Mouse (Mus musculus): ENCODE measurements around the gene Zfp607b. TPM values are rescaled to one million over a fixed set of nuclear protein-coding genes. Genes with fewer than 3 reads are reported as not detected.

Zfp607b gene
- polyA plus RNA-seq (2017; shearing (Covaris generic)): 4.4 TPM

DNA sequence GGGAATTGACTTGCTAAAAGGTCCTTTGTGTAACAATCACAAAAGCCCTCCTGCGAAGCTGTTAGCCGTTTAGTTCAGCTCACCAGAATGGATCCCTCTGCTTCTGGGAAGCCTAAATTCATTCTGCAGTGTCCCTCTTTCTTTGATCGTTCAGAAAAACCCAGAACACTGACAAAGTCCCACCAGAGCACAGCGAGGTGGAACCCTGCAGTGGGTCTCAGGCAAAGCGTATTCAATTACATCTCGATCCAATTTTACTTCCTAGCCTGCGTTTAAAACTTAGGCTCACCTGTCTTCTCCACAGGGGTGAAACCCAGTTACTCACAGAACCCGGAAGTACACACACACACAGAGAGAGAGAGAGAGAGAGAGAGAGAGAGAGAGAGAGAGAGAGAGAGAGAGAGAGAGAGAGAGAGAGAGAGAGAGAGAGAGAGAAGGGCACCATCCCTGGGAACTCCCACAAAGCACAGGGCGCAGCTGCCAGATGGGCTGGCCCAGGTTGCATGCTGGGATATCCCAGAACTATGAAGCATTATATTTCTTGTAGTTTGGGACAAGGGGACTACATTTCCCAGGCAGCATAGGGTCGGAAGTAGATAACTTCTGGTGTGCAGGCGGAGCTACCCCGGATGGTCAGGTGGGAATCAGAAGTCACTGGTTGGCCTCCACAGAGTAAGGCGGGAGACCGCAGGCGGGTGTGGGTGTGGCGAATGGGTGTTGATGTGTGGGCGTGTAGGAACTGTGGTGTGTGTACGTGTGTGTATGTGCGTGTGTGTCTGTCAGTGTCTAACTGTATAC, at the start of gene Zfp607b:
TSS of gene Zfp607b (plus strand) at position 526 of the 798 bp plus-strand sequence.

DNA sequence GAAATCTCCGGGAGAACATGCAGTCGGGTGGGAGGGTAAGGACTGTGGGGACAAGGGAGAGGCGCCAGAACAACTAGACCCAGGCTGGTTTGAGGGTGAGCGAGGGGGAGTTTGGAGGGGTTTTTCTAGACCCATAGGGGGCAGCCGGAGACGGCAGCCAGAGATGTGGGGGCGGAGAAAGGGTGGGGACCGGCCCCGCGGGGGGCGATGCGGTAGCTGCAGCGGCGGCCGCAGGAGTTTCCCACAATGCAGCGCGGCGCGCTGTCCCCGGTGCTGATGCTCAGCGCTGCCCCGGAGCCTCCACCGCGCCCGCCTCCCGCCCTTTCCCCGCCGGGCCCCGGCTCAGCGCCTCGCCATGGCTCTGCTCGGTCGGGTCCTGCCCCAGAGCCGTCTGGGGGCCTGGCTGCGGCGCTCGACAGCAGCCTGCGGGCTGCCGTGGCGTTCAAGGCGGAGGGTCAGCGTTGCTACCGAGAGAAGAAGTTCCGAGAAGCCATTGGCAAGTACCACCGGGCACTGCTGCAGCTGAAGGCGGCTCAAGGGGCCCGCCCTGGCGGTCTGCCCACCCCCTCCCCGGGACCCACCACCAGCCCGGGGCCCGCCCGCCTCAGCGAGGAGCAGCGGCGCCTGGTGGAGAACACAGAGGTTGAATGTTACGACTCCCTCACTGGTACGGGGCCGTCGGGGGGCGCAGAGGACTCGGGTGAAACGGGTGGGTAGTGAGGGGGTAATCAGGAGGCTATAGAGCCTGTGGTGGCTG, 35.3 kb upstream of the Zfp607b start, which contains the start of gene Ttc9b:
TSS of gene Ttc9b (plus strand) at position 235 of the 757 bp plus-strand sequence.

DNA sequence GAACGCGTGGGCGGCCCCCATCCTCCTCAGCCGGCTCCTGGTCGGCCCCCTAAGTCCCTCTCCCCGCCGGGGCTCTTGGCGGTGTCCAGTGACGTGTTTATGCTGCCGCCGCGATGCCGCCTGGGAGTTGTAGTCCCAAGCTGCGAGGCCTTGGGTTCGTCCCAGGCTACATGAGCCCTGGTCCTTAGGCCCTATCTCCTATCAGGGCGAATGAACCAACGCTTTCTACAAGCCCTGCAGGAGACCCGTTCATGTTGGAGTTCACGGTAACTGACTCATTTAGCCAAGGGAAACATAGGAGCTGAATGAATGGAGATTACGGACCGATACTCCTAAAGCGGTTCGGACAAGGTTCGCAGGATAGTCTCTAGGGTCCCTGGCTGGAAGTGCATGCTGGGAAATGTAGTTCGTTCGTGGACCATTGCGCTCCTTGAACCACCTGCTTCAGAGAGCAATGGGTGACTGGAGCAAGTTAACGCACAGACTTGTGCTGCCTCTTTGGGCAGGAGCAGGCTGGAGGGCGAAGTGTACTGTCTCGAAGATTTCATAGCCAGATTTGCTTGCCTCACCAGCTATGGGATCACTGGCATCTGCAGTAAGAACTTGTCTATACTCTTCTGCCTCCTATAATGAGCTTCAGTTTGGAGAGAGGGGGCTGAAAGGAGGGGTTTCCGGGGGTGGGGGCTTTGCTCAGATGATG, 14.5 kb upstream of the Zfp607b start, which contains the start of gene Map3k10:
TSS of gene Map3k10 (minus strand) at position 77 of the 700 bp plus-strand sequence.

DNA sequence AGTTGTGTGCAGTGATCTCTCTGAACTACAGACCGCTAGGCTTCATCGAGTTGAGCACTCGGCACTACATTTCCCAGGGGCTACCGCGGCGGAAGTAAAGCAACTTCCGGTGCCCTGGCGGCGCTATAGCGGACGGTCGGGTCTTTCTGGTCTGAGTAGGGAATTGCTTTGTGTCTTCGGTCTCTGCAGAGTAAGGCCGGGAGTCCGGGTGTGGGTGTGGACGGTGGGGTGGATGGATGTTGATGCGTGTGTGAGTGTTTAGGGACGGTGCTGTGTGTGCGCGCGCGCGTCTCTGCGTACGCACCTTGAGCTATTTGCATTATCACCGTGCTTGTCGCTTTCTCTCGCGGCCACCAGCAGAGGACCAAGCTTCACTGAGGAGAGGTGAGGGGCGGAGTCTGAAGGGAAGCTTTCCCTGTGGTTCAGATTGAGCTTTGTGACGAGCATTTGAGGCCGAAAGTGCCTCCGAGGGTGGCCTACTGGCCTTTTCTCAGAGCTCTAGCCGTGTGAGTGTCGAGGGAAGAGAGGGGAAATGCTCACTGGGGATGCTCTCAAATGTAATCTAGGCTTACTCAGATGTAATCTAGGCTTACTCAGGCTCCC, 42.2 kb downstream of the Zfp607b start, which contains the start of gene Zfp60:
TSS of gene Zfp60 (plus strand) at position 109 of the 603 bp plus-strand sequence.

Other genes with a start within 250 kb of the Zfp607b start
- 0.21 TPM for gene Sptbn4, start 241.7 kb upstream of the Zfp607b start, polyA plus RNA-seq (2017; shearing (Covaris generic))
- gene Blvrb, start 241.4 kb upstream of the Zfp607b start, polyA plus RNA-seq (2017; shearing (Covaris generic)): 20.1 TPM
- gene Sertad3, start 215.6 kb upstream of the Zfp607b start, polyA plus RNA-seq (2017; shearing (Covaris generic)): 57.3 TPM
- gene Sertad1, start 202.4 kb upstream of the Zfp607b start, polyA plus RNA-seq (2017; shearing (Covaris generic)): 77.0 TPM
- 0.56 TPM for gene Prx, start 190.0 kb upstream of the Zfp607b start, polyA plus RNA-seq (2017; shearing (Covaris generic))
- not detected for gene Hipk4, start 166.1 kb upstream of the Zfp607b start, polyA plus RNA-seq (2017; shearing (Covaris generic))
- gene Pld3, start 136.1 kb upstream of the Zfp607b start, polyA plus RNA-seq (2017; shearing (Covaris generic)): 198 TPM
- 28.0 TPM for gene 2310022A10Rik, start 136.1 kb upstream of the Zfp607b start, polyA plus RNA-seq (2017; shearing (Covaris generic))
- 106 TPM for gene Akt2, start 97.8 kb upstream of the Zfp607b start, polyA plus RNA-seq (2017; shearing (Covaris generic))
- gene Ttc9b, start 35.4 kb upstream of the Zfp607b start, polyA plus RNA-seq (2017; shearing (Covaris generic)): not detected
- gene Map3k10, start 14.7 kb upstream of the Zfp607b start, polyA plus RNA-seq (2017; shearing (Covaris generic)): 0.62 TPM
- 18.1 TPM for gene Zfp60, start 42.0 kb downstream of the Zfp607b start, polyA plus RNA-seq (2017; shearing (Covaris generic))
- 3.2 TPM for gene Zfp626, start 117.9 kb downstream of the Zfp607b start, polyA plus RNA-seq (2017; shearing (Covaris generic))
- gene Zfp59, start 149.3 kb downstream of the Zfp607b start, polyA plus RNA-seq (2017; shearing (Covaris generic)): 9.0 TPM
- 11.7 TPM for gene Zfp607a, start 168.2 kb downstream of the Zfp607b start, polyA plus RNA-seq (2017; shearing (Covaris generic))
- gene Zfp974, start 240.1 kb downstream of the Zfp607b start, polyA plus RNA-seq (2017; shearing (Covaris generic)): 8.6 TPM

Data from activated CD4-positive, CD25-positive, alpha-beta regulatory T cell, adult 9 weeks (primary cell).